Mouse (Mus musculus): ENCODE data around the gene Fbxl19. TPM values are rescaled to one million over a fixed set of nuclear protein-coding genes. Genes with fewer than 3 reads are reported as not detected.
A peak's percentile ranks its signal among the peaks of the same experiment; 100 is the strongest.

Fbxl19 gene
- total and polyA plus RNA-seq, 3 experiments = 3.3 to 4.8 (median 3.4) TPM

GRCm38 (mm10) chr7:127745251-127745651 is 908 bp downstream of the Fbxl19 start:
- Histone ChIP-seq H3K9ac (ENCODE audit: low read depth, low read length) (peak overlapping the region; percentile 57), H3K27ac (peak overlapping the region; percentile 86), H3K4me3 (peak overlapping the region; percentile 79), H3K27me3 (ENCODE audit: control insufficient read depth, insufficient read depth, low read length) (no peaks in the 10 kb centered on the region), H3K79me2 (replicated peaks; ENCODE audit: control insufficient read depth, insufficient read depth, low read length) (no peaks in the 10 kb centered on the region), H3K36me3 (ENCODE audit: control insufficient read depth, insufficient read depth, low read length) (no peaks in the 10 kb centered on the region), H3K4me1 (ENCODE audit: control insufficient read depth, insufficient read depth, low read length) (peaks cover 2% of the 10 kb centered on the region)
- intact Hi-C loops (cut with DNase I) = no loop called here
- under 1% methylated on average over 19 of the region's 19 CpGs for WGBS
- TF ChIP-seq CTCF (IDR thresholded peaks at IDR 0.05) (peak; percentile 18; the same call in 1 of the 2 replicates), POLR2A (IDR thresholded peaks at IDR 0.05; ENCODE audit: insufficient read depth, low read depth, low read length) (peak; percentile 71), EP300 (IDR thresholded peaks at IDR 0.05; ENCODE audit: insufficient read depth, low read depth, low read length) (peak; percentile 75)
- DNase-seq = peak; percentile 83 to 94

DNA sequence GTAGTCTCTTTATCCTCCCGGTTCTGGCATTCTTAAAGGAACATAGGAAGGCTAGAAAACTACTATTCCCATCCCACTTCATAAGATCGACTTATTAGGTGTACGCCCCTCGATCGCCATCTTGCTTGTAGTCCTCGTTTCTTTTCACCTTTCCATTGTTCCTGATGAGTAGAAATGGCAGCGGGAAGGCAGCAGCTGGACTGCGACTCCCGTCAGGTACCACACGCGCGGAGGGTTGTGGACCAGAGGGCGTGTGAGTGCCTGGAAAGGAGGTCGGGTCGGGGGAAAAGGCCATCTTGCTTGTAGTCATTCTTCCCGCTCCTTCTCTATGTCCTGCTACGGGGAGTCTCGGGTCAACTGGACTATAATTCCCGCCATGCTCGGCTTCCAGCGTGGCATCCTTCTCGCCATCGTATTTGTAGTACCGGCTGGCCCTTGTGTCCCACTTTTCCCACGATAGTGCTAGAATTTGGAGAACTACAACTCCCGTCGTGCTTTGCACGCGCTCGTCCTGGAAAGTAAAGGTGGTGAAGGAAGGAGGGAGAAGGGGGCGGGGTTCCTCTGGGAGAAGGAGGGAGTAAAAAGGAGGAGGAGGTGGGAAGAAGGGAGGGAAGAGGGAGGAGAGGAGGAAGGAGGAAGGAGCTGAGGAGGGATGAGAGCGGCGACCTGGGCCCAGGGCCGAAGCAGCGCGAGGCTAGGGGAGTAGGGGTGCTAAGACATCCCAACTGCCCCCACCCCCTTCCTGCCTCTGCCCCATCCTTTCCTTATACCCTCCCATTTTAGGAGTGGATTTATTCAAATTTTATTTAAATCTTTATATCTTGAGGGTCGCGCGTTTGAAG is 1.5 kb downstream of the Fbxl19 start:
- under 1% methylated on average over 39 of the region's 39 CpGs for WGBS
- intact Hi-C loops (cut with DNase I) = loop anchor here (2.0 kb wide), 1 partner anchor 33 kb away; the partner anchor contains the start of gene Ctf1
- peak; percentile 69 for TF ChIP-seq EP300 (IDR thresholded peaks at IDR 0.05; ENCODE audit: insufficient read depth, low read depth, low read length)
- TF ChIP-seq CTCF (IDR thresholded peaks at IDR 0.05) = no peak
- peak; percentile 66 for TF ChIP-seq POLR2A (IDR thresholded peaks at IDR 0.05; ENCODE audit: insufficient read depth, low read depth, low read length)

DNA sequence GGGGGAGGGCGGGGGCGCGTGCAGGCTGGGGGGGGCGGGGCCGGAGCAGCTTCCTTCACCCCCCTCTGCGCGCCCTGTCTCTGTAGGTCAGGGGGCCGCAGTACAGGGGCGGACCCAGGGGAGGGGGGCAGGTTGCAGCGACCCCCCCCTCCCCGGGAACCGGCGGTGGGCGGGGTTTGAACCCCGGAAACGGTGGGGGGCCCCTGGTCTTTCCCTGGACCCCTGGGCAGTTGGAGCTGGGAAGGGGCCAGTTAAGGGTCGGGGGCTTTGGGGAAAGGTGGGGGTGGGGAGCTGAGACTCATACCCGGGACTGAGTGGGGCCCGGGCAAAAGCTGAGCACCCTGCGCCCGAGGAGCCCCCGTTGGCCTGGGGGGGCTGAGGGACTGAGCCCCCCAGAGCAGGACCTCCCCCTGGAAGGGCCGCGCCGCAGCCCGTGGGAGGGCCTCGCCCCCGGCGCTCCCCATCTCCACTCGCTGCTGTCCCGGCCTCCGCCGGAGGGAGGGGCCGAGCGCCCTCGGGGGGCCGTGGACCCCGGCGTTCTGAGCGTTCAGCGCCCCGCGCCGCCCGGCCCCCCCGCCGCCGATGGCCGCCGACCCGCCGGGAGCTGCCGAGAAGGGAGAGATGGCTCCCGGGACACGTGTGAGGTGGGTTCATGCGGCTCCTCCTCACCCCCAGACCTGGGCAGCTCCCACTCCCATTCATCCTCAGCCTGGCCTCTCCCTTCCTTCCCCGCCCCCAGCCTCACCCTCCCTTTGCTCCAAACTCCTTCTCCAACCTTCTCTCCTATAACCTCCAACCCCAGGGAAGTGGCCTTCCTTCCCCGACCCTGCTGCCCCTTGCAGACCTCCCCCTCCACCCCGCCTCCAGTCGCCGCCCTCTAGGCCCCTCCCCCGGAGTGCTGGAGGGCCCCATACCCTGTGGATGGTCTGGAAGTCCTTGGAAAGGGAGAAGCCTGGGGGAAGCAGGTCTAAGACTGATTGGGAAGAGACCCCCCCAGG is 2.5 kb downstream of the Fbxl19 start:
- no peaks in the 10 kb centered on the region for H3K27me3 ChIP-seq (ENCODE audit: control insufficient read depth, insufficient read depth, low read length)
- H3K36me3 ChIP-seq (ENCODE audit: control insufficient read depth, insufficient read depth, low read length) = no peaks in the 10 kb centered on the region
- intact Hi-C loops (cut with DNase I) = loop anchor here (2.0 kb wide), 1 partner anchor 34 kb away; the partner anchor contains the start of gene Ctf1
- H3K27ac ChIP-seq = peak overlapping the region; percentile 86
- H3K9ac ChIP-seq (ENCODE audit: low read depth, low read length) = peak overlapping the region; percentile 32
- H3K4me1 ChIP-seq (ENCODE audit: control insufficient read depth, insufficient read depth, low read length) = peaks cover 2% of the 10 kb centered on the region
- no peaks in the 10 kb centered on the region for H3K79me2 ChIP-seq (replicated peaks; ENCODE audit: control insufficient read depth, insufficient read depth, low read length)
- DNase-seq = peak; percentile 36 to 45
- 3% methylated on average over 51 of the region's 62 CpGs for WGBS
- peak overlapping the region; percentile 79 for H3K4me3 ChIP-seq
- no peak for TF ChIP-seq CTCF (IDR thresholded peaks at IDR 0.05)
- no peak for TF ChIP-seq EP300 (IDR thresholded peaks at IDR 0.05; ENCODE audit: insufficient read depth, low read depth, low read length)

More for the DNA sequence above, 1.5 kb downstream of the Fbxl19 start:
- Histone ChIP-seq H3K9ac (ENCODE audit: low read depth, low read length) (peak overlapping the region; percentile 61), H3K27ac (peak overlapping the region; percentile 86), H3K79me2 (replicated peaks; ENCODE audit: control insufficient read depth, insufficient read depth, low read length) (no peaks in the 10 kb centered on the region), H3K36me3 (ENCODE audit: control insufficient read depth, insufficient read depth, low read length) (no peaks in the 10 kb centered on the region), H3K4me1 (ENCODE audit: control insufficient read depth, insufficient read depth, low read length) (peaks cover 2% of the 10 kb centered on the region), H3K4me3 (peak overlapping the region; percentile 79), H3K27me3 (ENCODE audit: control insufficient read depth, insufficient read depth, low read length) (no peaks in the 10 kb centered on the region)
- DNase-seq = peak; percentile 89 to 97

- WGBS = 76% methylated on average over 6 of the region's 6 CpGs
- Histone ChIP-seq H3K4me1 (ENCODE audit: control insufficient read depth, insufficient read depth, low read length) (peaks cover 2% of the 10 kb centered on the region), H3K4me3 (no peak overlapping the region), H3K9ac (ENCODE audit: low read depth, low read length) (no peak overlapping the region), H3K27ac (no peak overlapping the region), H3K36me3 (ENCODE audit: control insufficient read depth, insufficient read depth, low read length) (no peaks in the 10 kb centered on the region), H3K27me3 (ENCODE audit: control insufficient read depth, insufficient read depth, low read length) (no peaks in the 10 kb centered on the region), H3K79me2 (replicated peaks; ENCODE audit: control insufficient read depth, insufficient read depth, low read length) (no peaks in the 10 kb centered on the region)
- TF ChIP-seq CTCF (IDR thresholded peaks at IDR 0.05) = no peak
- no peak for TF ChIP-seq POLR2A (IDR thresholded peaks at IDR 0.05; ENCODE audit: insufficient read depth, low read depth, low read length)
- TF ChIP-seq EP300 (IDR thresholded peaks at IDR 0.05; ENCODE audit: insufficient read depth, low read depth, low read length) = no peak
- no peak for DNase-seq
- intact Hi-C loops (cut with DNase I) = loop anchor here (2.0 kb wide), 1 partner anchor 35 kb away; the partner anchor contains the start of gene Ctf1
These were observed 3.4 kb downstream of the Fbxl19 start for GRCm38 (mm10) chr7:127747559-127748234.

GRCm38 (mm10) chr7:127748235-127748560 is 3.9 kb downstream of the Fbxl19 start:
- WGBS = 91% methylated on average over 28 of the region's 28 CpGs
- Histone ChIP-seq H3K79me2 (replicated peaks; ENCODE audit: control insufficient read depth, insufficient read depth, low read length) (no peaks in the 10 kb centered on the region), H3K9ac (ENCODE audit: low read depth, low read length) (no peak overlapping the region), H3K27ac (no peak overlapping the region), H3K4me1 (ENCODE audit: control insufficient read depth, insufficient read depth, low read length) (peaks cover 2% of the 10 kb centered on the region), H3K4me3 (no peak overlapping the region), H3K36me3 (ENCODE audit: control insufficient read depth, insufficient read depth, low read length) (no peaks in the 10 kb centered on the region), H3K27me3 (ENCODE audit: control insufficient read depth, insufficient read depth, low read length) (no peaks in the 10 kb centered on the region)
- DNase-seq = no peak
- intact Hi-C loops (cut with DNase I) = no loop called here
- TF ChIP-seq POLR2A (IDR thresholded peaks at IDR 0.05; ENCODE audit: insufficient read depth, low read depth, low read length) (no peak), EP300 (IDR thresholded peaks at IDR 0.05; ENCODE audit: insufficient read depth, low read depth, low read length) (no peak), CTCF (IDR thresholded peaks at IDR 0.05) (no peak)
